Mouse (Mus musculus) liver, adult 2 months (tissue): ENCODE measurements around the gene Aebp2.

Source experiments
- CTCF ChIP-seq: fragments of 200-500 bp; IDR thresholded peaks from 2 replicates; pipeline ENCODE4 v1.5.1; 2011; ENCODE audit warnings: low read depth, low read length, control low read depth
- POLR2A ChIP-seq: fragments of 200-500 bp; IDR thresholded peaks from 2 replicates; pipeline ENCODE4 v1.6.1; 2011; ENCODE audit warnings: low read length, control low read depth; ENCODE audit not compliant: insufficient read depth; ENCODE audit errors: extremely low read depth

GRCm38 (mm10) chr6:140649812-140650211, 27.3 kb downstream of the Aebp2 start:
- TF ChIP-seq CTCF (no peak), POLR2A (no peak)
